Mouse (Mus musculus): ENCODE measurements around the gene A830031A19Rik. TPM values are rescaled to one million over a fixed set of nuclear protein-coding genes. Genes with fewer than 3 reads are reported as not detected.

A830031A19Rik gene
- polyA plus RNA-seq, 1 experiment from 2014 or later = not detected

GRCm38 (mm10) chr11:24092618-24093017, 17.8 kb upstream of the A830031A19Rik start:
- no peak overlapping the region for H3K4me3 ChIP-seq (ENCODE audit: low read depth, low read length)
- ATAC-seq (no peak), DNase-seq (ENCODE audit: low spot score) (no peak)
- H3K27ac ChIP-seq (ENCODE audit: low read length) = no peak overlapping the region
- no peaks in the 10 kb centered on the region for H3K9me3 ChIP-seq (ENCODE audit: low read length)
- TF ChIP-seq EP300 (IDR thresholded peaks at IDR 0.05) (no peak), CTCF (IDR thresholded peaks at IDR 0.05) (no peak)
- WGBS = 52% methylated on average over 3 of the region's 3 CpGs
- no peaks in the 10 kb centered on the region for H3K4me1 ChIP-seq (ENCODE audit: insufficient read depth, low read depth, low read length)
- H3K9ac ChIP-seq (replicated peaks; ENCODE audit: low read depth) = no peak overlapping the region
- no peak overlapping the region for H3K4me2 ChIP-seq (replicated peaks; ENCODE audit: low read depth, low read length)
- no peaks in the 10 kb centered on the region for H3K36me3 ChIP-seq (ENCODE audit: insufficient read depth, low read length)
- no peaks in the 10 kb centered on the region for H3K27me3 ChIP-seq (replicated peaks; ENCODE audit: insufficient read depth, low read length)

GRCm38 (mm10) chr11:24091393-24092080, 16.7 kb upstream of the A830031A19Rik start:
- WGBS = 44% methylated on average over 15 of the region's 15 CpGs
- Histone ChIP-seq H3K27ac (ENCODE audit: low read length) (no peak overlapping the region), H3K36me3 (ENCODE audit: insufficient read depth, low read length) (no peaks in the 10 kb centered on the region), H3K4me3 (ENCODE audit: low read depth, low read length) (no peak overlapping the region), H3K4me1 (ENCODE audit: insufficient read depth, low read depth, low read length) (no peaks in the 10 kb centered on the region), H3K27me3 (replicated peaks; ENCODE audit: insufficient read depth, low read length) (no peaks in the 10 kb centered on the region), H3K9me3 (ENCODE audit: low read length) (no peaks in the 10 kb centered on the region), H3K9ac (replicated peaks; ENCODE audit: low read depth) (no peak overlapping the region), H3K4me2 (replicated peaks; ENCODE audit: low read depth, low read length) (no peak overlapping the region)
- DNase-seq (ENCODE audit: low spot score) = no peak
- ATAC-seq = no peak
- TF ChIP-seq CTCF (IDR thresholded peaks at IDR 0.05) = no peak
- TF ChIP-seq EP300 (IDR thresholded peaks at IDR 0.05) = no peak

DNA sequence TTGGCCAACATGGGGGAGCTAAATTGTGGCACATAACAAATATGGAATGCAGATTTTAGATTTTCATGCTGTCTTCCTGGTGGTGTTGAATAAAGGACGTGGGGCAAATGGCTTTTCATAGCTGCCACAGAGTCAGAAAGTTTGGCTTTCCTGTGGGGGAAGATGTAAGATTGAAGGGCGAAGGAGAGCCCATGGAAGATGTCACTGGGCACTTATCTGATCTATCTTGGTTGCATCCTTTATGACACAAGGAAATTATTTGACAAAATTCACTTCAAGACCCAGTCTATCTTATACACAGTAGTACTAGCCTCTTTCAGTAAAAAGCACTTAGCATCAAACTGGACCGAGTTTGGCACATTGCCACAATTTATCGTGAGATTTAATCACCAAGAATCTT, 15.6 kb upstream of the A830031A19Rik start:
- H3K9ac ChIP-seq (replicated peaks; ENCODE audit: low read depth) = no peak overlapping the region
- ATAC-seq (no peak), DNase-seq (ENCODE audit: low spot score) (no peak)
- no peaks in the 10 kb centered on the region for H3K9me3 ChIP-seq (ENCODE audit: low read length)
- H3K27me3 ChIP-seq (replicated peaks; ENCODE audit: insufficient read depth, low read length) = no peaks in the 10 kb centered on the region
- no peak overlapping the region for H3K4me2 ChIP-seq (replicated peaks; ENCODE audit: low read depth, low read length)
- TF ChIP-seq EP300 (IDR thresholded peaks at IDR 0.05) (no peak), CTCF (IDR thresholded peaks at IDR 0.05) (no peak)
- WGBS = 78% methylated on average over 4 of the region's 4 CpGs
- H3K36me3 ChIP-seq (ENCODE audit: insufficient read depth, low read length) = no peaks in the 10 kb centered on the region
- H3K4me3 ChIP-seq (ENCODE audit: low read depth, low read length) = no peak overlapping the region
- H3K4me1 ChIP-seq (ENCODE audit: insufficient read depth, low read depth, low read length) = no peaks in the 10 kb centered on the region
- no peak overlapping the region for H3K27ac ChIP-seq (ENCODE audit: low read length)

GRCm38 (mm10) chr11:24087069-24087468, 12.2 kb upstream of the A830031A19Rik start:
- no peaks in the 10 kb centered on the region for H3K27me3 ChIP-seq (replicated peaks; ENCODE audit: insufficient read depth, low read length)
- no peak overlapping the region for H3K4me3 ChIP-seq (ENCODE audit: low read depth, low read length)
- H3K27ac ChIP-seq (ENCODE audit: low read length) = no peak overlapping the region
- no peak overlapping the region for H3K4me2 ChIP-seq (replicated peaks; ENCODE audit: low read depth, low read length)
- TF ChIP-seq EP300 (IDR thresholded peaks at IDR 0.05) (no peak), CTCF (IDR thresholded peaks at IDR 0.05) (no peak)
- H3K9ac ChIP-seq (replicated peaks; ENCODE audit: low read depth) = no peak overlapping the region
- 59% methylated on average over 4 of the region's 4 CpGs for WGBS
- H3K36me3 ChIP-seq (ENCODE audit: insufficient read depth, low read length) = no peaks in the 10 kb centered on the region
- ATAC-seq (peak; percentile 21; the same call in 1 of the 2 replicates), DNase-seq (ENCODE audit: low spot score) (peak; percentile 70)
- no peaks in the 10 kb centered on the region; the same call in 1 of the 2 replicates for H3K4me1 ChIP-seq (ENCODE audit: insufficient read depth, low read depth, low read length)
- no peaks in the 10 kb centered on the region for H3K9me3 ChIP-seq (ENCODE audit: low read length)

DNA sequence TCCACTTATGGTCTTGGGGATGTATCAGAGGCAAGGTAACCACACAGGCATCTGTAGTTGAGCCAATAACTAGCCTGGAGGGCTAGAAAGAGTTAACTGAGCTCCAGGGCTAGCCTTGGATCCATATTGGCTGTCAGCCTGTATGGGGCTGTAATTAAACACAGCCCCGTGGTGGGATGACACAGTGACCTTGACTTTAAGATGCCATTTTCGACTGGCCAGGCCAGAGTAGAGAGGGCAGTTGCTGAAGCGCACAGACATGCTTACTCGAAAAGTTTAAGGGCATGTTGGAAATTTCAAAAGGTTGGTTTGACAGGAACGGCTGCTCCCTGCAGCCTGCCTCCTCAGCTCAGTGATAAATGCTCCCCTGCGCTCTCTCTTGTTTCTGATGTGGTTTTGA, 11.1 kb upstream of the A830031A19Rik start:
- Histone ChIP-seq H3K4me1 (ENCODE audit: insufficient read depth, low read depth, low read length) (no peaks in the 10 kb centered on the region; the same call in 1 of the 2 replicates), H3K9me3 (ENCODE audit: low read length) (no peaks in the 10 kb centered on the region), H3K4me3 (ENCODE audit: low read depth, low read length) (no peak overlapping the region), H3K4me2 (replicated peaks; ENCODE audit: low read depth, low read length) (no peak overlapping the region), H3K36me3 (ENCODE audit: insufficient read depth, low read length) (no peaks in the 10 kb centered on the region), H3K9ac (replicated peaks; ENCODE audit: low read depth) (no peak overlapping the region), H3K27me3 (replicated peaks; ENCODE audit: insufficient read depth, low read length) (no peaks in the 10 kb centered on the region), H3K27ac (ENCODE audit: low read length) (no peak overlapping the region)
- TF ChIP-seq CTCF (IDR thresholded peaks at IDR 0.05) (no peak), EP300 (IDR thresholded peaks at IDR 0.05) (no peak)
- ATAC-seq = no peak
- DNase-seq (ENCODE audit: low spot score) = no peak
- WGBS = 55% methylated on average over 6 of the region's 6 CpGs

GRCm38 (mm10) chr11:24084590-24084989, 9.7 kb upstream of the A830031A19Rik start:
- ATAC-seq = no peak
- no peaks in the 10 kb centered on the region for H3K9me3 ChIP-seq (ENCODE audit: low read length)
- H3K9ac ChIP-seq (replicated peaks; ENCODE audit: low read depth) = no peak overlapping the region
- H3K36me3 ChIP-seq (ENCODE audit: insufficient read depth, low read length) = no peaks in the 10 kb centered on the region
- no peak overlapping the region for H3K27ac ChIP-seq (ENCODE audit: low read length)
- no peaks in the 10 kb centered on the region; the same call in 1 of the 2 replicates for H3K4me1 ChIP-seq (ENCODE audit: insufficient read depth, low read depth, low read length)
- 74% methylated on average over 4 of the region's 4 CpGs for WGBS
- H3K4me3 ChIP-seq (ENCODE audit: low read depth, low read length) = no peak overlapping the region
- no peak overlapping the region for H3K4me2 ChIP-seq (replicated peaks; ENCODE audit: low read depth, low read length)
- TF ChIP-seq EP300 (IDR thresholded peaks at IDR 0.05) (no peak), CTCF (IDR thresholded peaks at IDR 0.05) (no peak)
- H3K27me3 ChIP-seq (replicated peaks; ENCODE audit: insufficient read depth, low read length) = no peaks in the 10 kb centered on the region
- no peak for DNase-seq (ENCODE audit: low spot score)

Measured in lung, postnatal 0 days (tissue).